Mouse (Mus musculus): ENCODE data around the gene Arap2.

Arap2 gene
- long read RNA-seq, experiment 1, partial matches to known transcripts = 4 of 5 reads
- long read RNA-seq, experiment 1, other reads (novel, unspliced or antisense) = 1 of 5 reads
- long read RNA-seq, experiment 2, partial matches to known transcripts = 2 of 4 reads
- long read RNA-seq, experiment 2, other reads (novel, unspliced or antisense) = 2 of 4 reads

- intact Hi-C loops (cut with DNase I) = no loop called here
These were observed at the start of gene Arap2 for GRCm38 (mm10) chr5:62765784-62766701. Gene Arap2 (minus strand): TSS chr5:62766159.

GRCm38 (mm10) chr5:62815741-62816140 lies 49.8 kb upstream of the Arap2 start:
- intact Hi-C loops (cut with DNase I) = no loop called here

- intact Hi-C loops (cut with DNase I) = no loop called here
These were observed 48.1 kb upstream of the Arap2 start for GRCm38 (mm10) chr5:62814072-62814414.

- intact Hi-C loops (cut with DNase I) = no loop called here
These were observed 47.6 kb upstream of the Arap2 start, which contains the start of gene Dthd1 for GRCm38 (mm10) chr5:62813402-62814071. Gene Dthd1 (plus strand): TSS chr5:62813823.

- intact Hi-C loops (cut with DNase I) = no loop called here
These were observed 26.8 kb upstream of the Arap2 start for GRCm38 (mm10) chr5:62792776-62793175.

GRCm38 (mm10) chr5:62790921-62791564 lies 25.1 kb upstream of the Arap2 start:
- intact Hi-C loops (cut with DNase I) = no loop called here

- intact Hi-C loops (cut with DNase I) = no loop called here
These were observed 20.9 kb upstream of the Arap2 start for GRCm38 (mm10) chr5:62786809-62787208.

GRCm38 (mm10) chr5:62778682-62779081 lies 12.7 kb upstream of the Arap2 start:
- intact Hi-C loops (cut with DNase I) = no loop called here

- intact Hi-C loops (cut with DNase I) = no loop called here
These were observed 11.8 kb upstream of the Arap2 start for GRCm38 (mm10) chr5:62777804-62778203.

- intact Hi-C loops (cut with DNase I) = no loop called here
These were observed 6.0 kb upstream of the Arap2 start for GRCm38 (mm10) chr5:62771775-62772599.

- intact Hi-C loops (cut with DNase I) = no loop called here
These were observed 538 bp downstream of the Arap2 start for GRCm38 (mm10) chr5:62765459-62765783.

GRCm38 (mm10) chr5:62764161-62764560 lies 1.8 kb downstream of the Arap2 start:
- intact Hi-C loops (cut with DNase I) = no loop called here

GRCm38 (mm10) chr5:62763046-62763445 lies 2.9 kb downstream of the Arap2 start:
- intact Hi-C loops (cut with DNase I) = no loop called here

- intact Hi-C loops (cut with DNase I) = no loop called here
These were observed 3.5 kb downstream of the Arap2 start for GRCm38 (mm10) chr5:62762298-62762960.

- intact Hi-C loops (cut with DNase I) = no loop called here
These were observed 5.0 kb downstream of the Arap2 start for GRCm38 (mm10) chr5:62760791-62761504.

- intact Hi-C loops (cut with DNase I) = no loop called here
These were observed 10.0 kb downstream of the Arap2 start for GRCm38 (mm10) chr5:62755808-62756527.

GRCm38 (mm10) chr5:62752934-62753333 lies 13.0 kb downstream of the Arap2 start:
- intact Hi-C loops (cut with DNase I) = no loop called here

- intact Hi-C loops (cut with DNase I) = no loop called here
These were observed 14.3 kb downstream of the Arap2 start for GRCm38 (mm10) chr5:62751692-62752091.

- intact Hi-C loops (cut with DNase I) = no loop called here
These were observed 17.8 kb downstream of the Arap2 start for GRCm38 (mm10) chr5:62748168-62748567.

Data from adrenal gland (tissue).